Mouse (Mus musculus) urinary bladder, postnatal 36 days (tissue): ENCODE results near the gene Ndst2.

Source experiments
- DNase-seq, 2 experiments: peaks; one replicate each; pipeline ENCODE4 v3.0.0; 2022; ENCODE audit warnings: low spot score in 2 of 2, mixed read lengths in 1 of 2

Ndst2 gene

GRCm38 (mm10) chr14:20733952-20734774 lies at the start of gene Ndst2:
Gene Ndst2 (minus strand): TSS chr14:20734562.
- DNase-seq = peak; percentile 85 to 86

- no peak for DNase-seq
These were observed 49.2 kb upstream of the Ndst2 start for GRCm38 (mm10) chr14:20783526-20783925.

GRCm38 (mm10) chr14:20782860-20783259 lies 48.5 kb upstream of the Ndst2 start:
- DNase-seq = no peak

- no peak for DNase-seq
These were observed 45.9 kb upstream of the Ndst2 start for GRCm38 (mm10) chr14:20780217-20780616.

- no peak for DNase-seq
These were observed 44.1 kb upstream of the Ndst2 start for GRCm38 (mm10) chr14:20778496-20778895.

- DNase-seq = no peak
These were observed 41.3 kb upstream of the Ndst2 start for GRCm38 (mm10) chr14:20775661-20776060.

GRCm38 (mm10) chr14:20773410-20773809 lies 39.0 kb upstream of the Ndst2 start:
- no peak for DNase-seq

GRCm38 (mm10) chr14:20772808-20773207 lies 38.4 kb upstream of the Ndst2 start:
- DNase-seq = no peak

- DNase-seq = no peak
These were observed 37.6 kb upstream of the Ndst2 start for GRCm38 (mm10) chr14:20771941-20772340.

GRCm38 (mm10) chr14:20768581-20768980 lies 34.2 kb upstream of the Ndst2 start:
- DNase-seq = peak in 1 of 2 experiments; percentile 43

GRCm38 (mm10) chr14:20767936-20768335 lies 33.6 kb upstream of the Ndst2 start:
- DNase-seq = no peak

- peak; percentile 81 to 89 for DNase-seq
These were observed 31.4 kb upstream of the Ndst2 start for GRCm38 (mm10) chr14:20765642-20766258.

- DNase-seq = no peak
These were observed 30.6 kb upstream of the Ndst2 start for GRCm38 (mm10) chr14:20764942-20765341.

GRCm38 (mm10) chr14:20758768-20759435 lies 24.5 kb upstream of the Ndst2 start:
- DNase-seq = no peak

- DNase-seq = no peak
These were observed 23.1 kb upstream of the Ndst2 start for GRCm38 (mm10) chr14:20757370-20757907.

- DNase-seq = no peak
These were observed 19.4 kb upstream of the Ndst2 start for GRCm38 (mm10) chr14:20753792-20754191.

- no peak for DNase-seq
These were observed 16.1 kb upstream of the Ndst2 start for GRCm38 (mm10) chr14:20750503-20750902.

- no peak for DNase-seq
These were observed 15.2 kb upstream of the Ndst2 start for GRCm38 (mm10) chr14:20749494-20750051.

- DNase-seq = no peak
These were observed 14.0 kb upstream of the Ndst2 start for GRCm38 (mm10) chr14:20748388-20748787.

GRCm38 (mm10) chr14:20746935-20747334 lies 12.6 kb upstream of the Ndst2 start:
- DNase-seq = no peak

GRCm38 (mm10) chr14:20743614-20744013 lies 9.3 kb upstream of the Ndst2 start:
- DNase-seq = no peak

- peak; percentile 34 to 46 for DNase-seq
These were observed 6.9 kb upstream of the Ndst2 start for GRCm38 (mm10) chr14:20741301-20741700.
